Mouse (Mus musculus): ENCODE results near the gene Stx1a. TPM values are rescaled to one million over a fixed set of nuclear protein-coding genes. Genes with fewer than 3 reads are reported as not detected.
"Not testable (repeated sequence)": the region's sequence is repeated elsewhere in the genome, so short reads cannot be mapped to it uniquely, and the experiment has no call there.

Gene Stx1a
- polyA plus RNA-seq, 2 experiments, result 11.4 to 39.2 TPM

DNA sequence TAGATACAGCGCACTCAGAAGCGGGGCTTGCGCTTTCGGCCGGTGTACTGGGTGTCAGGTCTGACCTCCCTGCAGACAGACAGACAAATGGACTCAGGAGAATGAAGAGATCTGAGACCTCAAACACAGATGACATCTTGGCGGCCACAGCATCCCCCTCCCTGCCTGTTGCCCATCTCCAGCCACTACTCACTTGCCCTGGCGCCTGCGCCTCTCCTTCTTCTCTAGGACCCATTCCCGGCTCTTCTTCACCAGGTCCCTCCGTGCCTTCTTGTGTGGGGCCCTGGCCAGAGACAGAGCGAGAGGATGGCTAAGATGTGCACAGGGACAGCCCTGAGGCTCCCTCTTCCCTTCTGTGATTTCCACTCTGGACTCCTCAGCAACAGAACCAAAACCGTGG lies 30.1 kb downstream of the Stx1a start:
- DNase-seq (ENCODE audit: low spot score), result no peak
- Histone ChIP-seq H3K4me3 (replicated peaks; ENCODE audit: low read length) (no peak overlapping the region), H3K4me2 (replicated peaks; ENCODE audit: low read depth, low read length, severe bottlenecking) (no peak overlapping the region), H3K36me3 (ENCODE audit: control insufficient read depth, insufficient read depth, low read length) (peaks cover 76% of the 10 kb centered on the region), H3K27me3 (ENCODE audit: control insufficient read depth, insufficient read depth, low read length) (no peaks in the 10 kb centered on the region), H3K9ac (ENCODE audit: low read depth, low read length, severe bottlenecking) (no peak overlapping the region), H3K4me1 (ENCODE audit: control insufficient read depth, insufficient read depth, low read length) (no peaks in the 10 kb centered on the region), H3K9me3 (ENCODE audit: control insufficient read depth, low read length) (no peaks in the 10 kb centered on the region), H3K27ac (replicated peaks; ENCODE audit: low read depth, low read length) (no peak overlapping the region)
- no peak for TF ChIP-seq POLR2A (IDR thresholded peaks at IDR 0.05; ENCODE audit: borderline replicate concordance, extremely low read depth, insufficient read depth, insufficient read length)
- no peak for ATAC-seq (ENCODE audit: low FRiP score, low read depth)
- WGBS, result 92% methylated on average over 12 of the region's 12 CpGs

DNA sequence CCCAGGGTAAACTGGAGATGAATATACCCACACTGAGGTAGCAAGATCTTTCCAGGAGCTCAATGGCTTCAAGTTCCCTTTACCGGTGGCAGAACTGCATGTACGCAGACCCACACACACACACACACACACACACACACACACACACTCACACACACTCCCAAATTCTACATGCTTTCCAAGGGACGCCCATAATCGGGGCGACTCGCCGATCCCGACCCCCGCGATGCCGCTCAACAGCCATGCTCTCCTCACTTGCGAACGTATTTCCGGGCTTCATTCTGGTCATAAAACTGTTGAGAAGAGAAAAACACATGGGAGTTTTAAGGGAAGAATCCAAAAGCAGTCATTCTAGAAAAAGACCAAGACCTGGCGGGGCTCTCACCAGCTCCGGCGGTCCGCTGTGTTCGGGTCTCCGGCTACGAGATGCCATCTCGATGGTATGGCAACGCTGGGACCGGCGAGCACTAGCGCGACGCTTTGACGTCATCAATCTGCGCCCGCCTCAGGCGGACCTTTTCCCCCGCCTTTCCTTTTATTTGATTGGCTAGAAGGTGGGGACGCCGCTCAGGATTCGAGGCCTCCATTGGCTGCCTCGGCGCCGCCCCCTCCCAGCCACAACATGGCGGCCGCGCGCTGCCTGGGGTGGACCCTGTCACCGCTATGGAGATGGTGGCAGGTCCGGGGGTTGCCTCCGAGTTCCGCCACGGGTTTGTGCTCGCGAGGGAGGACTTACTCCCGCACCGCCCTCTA lies 40.5 kb downstream of the Stx1a start, which contains the start of gene Dnajc30:
Dnajc30 (plus strand) TSS at position 574 of the 753 bp plus-strand sequence.
- H3K27ac ChIP-seq (replicated peaks; ENCODE audit: low read depth, low read length), result peak within 1 kb of the TSS; percentile 58; the same call in 1 of the 2 replicates
- WGBS, result under 1% methylated on average over 42 of the region's 52 CpGs
- H3K4me1 ChIP-seq (ENCODE audit: control insufficient read depth, insufficient read depth, low read length), result peaks cover 9% of the 10 kb centered on the region
- peaks cover 40% of the 10 kb centered on the region for H3K36me3 ChIP-seq (ENCODE audit: control insufficient read depth, insufficient read depth, low read length)
- H3K4me3 ChIP-seq (replicated peaks; ENCODE audit: low read length), result peak within 1 kb of the TSS; percentile 95
- DNase-seq (ENCODE audit: low spot score), result peak; percentile 99
- TF ChIP-seq POLR2A (IDR thresholded peaks at IDR 0.05; ENCODE audit: borderline replicate concordance, extremely low read depth, insufficient read depth, insufficient read length), result peak; percentile 81; the same call in 1 of the 2 replicates
- H3K9me3 ChIP-seq (ENCODE audit: control insufficient read depth, low read length), result no peaks in the 10 kb centered on the region
- peak within 1 kb of the TSS; percentile 72 for H3K4me2 ChIP-seq (replicated peaks; ENCODE audit: low read depth, low read length, severe bottlenecking)
- H3K9ac ChIP-seq (ENCODE audit: low read depth, low read length, severe bottlenecking), result peak within 1 kb of the TSS; percentile 81
- ATAC-seq (ENCODE audit: low FRiP score, low read depth), result peak; percentile 97
- no peaks in the 10 kb centered on the region for H3K27me3 ChIP-seq (ENCODE audit: control insufficient read depth, insufficient read depth, low read length)

DNA sequence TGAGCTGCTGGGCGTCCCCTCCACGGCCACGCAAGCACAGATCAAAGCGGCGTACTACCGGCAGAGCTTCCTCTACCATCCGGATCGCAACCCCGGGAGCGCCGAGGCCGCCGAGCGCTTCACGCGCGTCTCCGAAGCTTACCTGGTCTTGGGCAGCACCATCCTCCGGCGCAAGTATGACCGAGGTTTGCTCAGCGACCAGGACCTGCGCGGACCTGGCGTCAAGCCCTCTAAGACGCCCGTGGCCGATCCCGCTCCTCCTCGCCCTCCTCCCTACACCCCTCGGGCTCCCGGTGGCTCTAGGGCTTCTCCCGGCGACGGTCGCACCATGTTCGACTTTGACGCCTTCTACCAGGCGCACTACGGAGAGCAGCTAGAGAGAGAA lies 41.1 kb downstream of the Stx1a start:
- 2% methylated on average over 31 of the region's 40 CpGs for WGBS
- peaks cover 34% of the 10 kb centered on the region for H3K36me3 ChIP-seq (ENCODE audit: control insufficient read depth, insufficient read depth, low read length)

DNA sequence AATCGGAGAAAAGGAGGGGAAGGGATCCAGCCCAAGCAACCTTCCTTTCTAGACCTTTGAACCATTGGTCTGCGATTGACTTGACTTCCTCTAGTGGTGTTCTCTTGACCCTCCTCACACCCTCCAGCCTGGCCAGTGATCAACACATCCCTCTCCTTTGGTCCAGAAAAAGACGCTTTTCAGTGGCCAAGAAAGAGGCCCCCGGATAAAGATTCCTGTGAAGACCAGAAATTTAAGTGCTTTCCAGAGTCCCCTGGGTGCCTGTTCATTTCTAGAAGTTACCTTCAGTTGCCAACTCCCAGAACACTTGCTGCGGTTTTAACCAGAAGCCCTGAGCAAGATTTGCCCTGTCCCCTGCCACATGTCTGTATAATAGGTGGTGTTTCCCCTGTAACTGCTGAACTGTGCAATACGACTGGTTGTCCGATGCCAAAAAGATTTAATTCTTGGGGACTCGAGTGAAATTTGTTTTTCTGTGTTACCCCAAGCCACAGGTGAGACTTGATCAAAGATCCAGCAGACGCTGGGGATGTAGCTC lies 41.7 kb downstream of the Stx1a start, which contains the start of gene Bud23:
Bud23 (minus strand) TSS at position 51 of the 538 bp plus-strand sequence.
- not testable (repeated sequence) for ATAC-seq (ENCODE audit: low FRiP score, low read depth); H3K4me1 ChIP-seq (ENCODE audit: control insufficient read depth, insufficient read depth, low read length); H3K9me3 ChIP-seq (ENCODE audit: control insufficient read depth, low read length); DNase-seq (ENCODE audit: low spot score); H3K27me3 ChIP-seq (ENCODE audit: control insufficient read depth, insufficient read depth, low read length)
- 74% methylated on average over 8 of the region's 9 CpGs for WGBS
- peak within 1 kb of the TSS; percentile 95 for H3K4me3 ChIP-seq (replicated peaks; ENCODE audit: low read length)
- H3K4me2 ChIP-seq (replicated peaks; ENCODE audit: low read depth, low read length, severe bottlenecking), result peak within 1 kb of the TSS; percentile 72
- H3K36me3 ChIP-seq (ENCODE audit: control insufficient read depth, insufficient read depth, low read length), result peaks cover 28% of the 10 kb centered on the region
- peak within 1 kb of the TSS; percentile 58; the same call in 1 of the 2 replicates for H3K27ac ChIP-seq (replicated peaks; ENCODE audit: low read depth, low read length)
- peak within 1 kb of the TSS; percentile 81 for H3K9ac ChIP-seq (ENCODE audit: low read depth, low read length, severe bottlenecking)

More for the DNA sequence above, 41.1 kb downstream of the Stx1a start:
- H3K4me1 ChIP-seq (ENCODE audit: control insufficient read depth, insufficient read depth, low read length), result peaks cover 9% of the 10 kb centered on the region
- H3K27me3 ChIP-seq (ENCODE audit: control insufficient read depth, insufficient read depth, low read length), result no peaks in the 10 kb centered on the region
- peak overlapping the region; percentile 95 for H3K4me3 ChIP-seq (replicated peaks; ENCODE audit: low read length)
- peak overlapping the region; percentile 58; the same call in 1 of the 2 replicates for H3K27ac ChIP-seq (replicated peaks; ENCODE audit: low read depth, low read length)
- no peak for DNase-seq (ENCODE audit: low spot score)
- peak overlapping the region; percentile 72 for H3K4me2 ChIP-seq (replicated peaks; ENCODE audit: low read depth, low read length, severe bottlenecking)
- H3K9ac ChIP-seq (ENCODE audit: low read depth, low read length, severe bottlenecking), result peak overlapping the region; percentile 81
- H3K9me3 ChIP-seq (ENCODE audit: control insufficient read depth, low read length), result no peaks in the 10 kb centered on the region
- ATAC-seq (ENCODE audit: low FRiP score, low read depth), result peak; percentile 12; the same call in 1 of the 2 replicates
- TF ChIP-seq POLR2A (IDR thresholded peaks at IDR 0.05; ENCODE audit: borderline replicate concordance, extremely low read depth, insufficient read depth, insufficient read length), result no peak

DNA sequence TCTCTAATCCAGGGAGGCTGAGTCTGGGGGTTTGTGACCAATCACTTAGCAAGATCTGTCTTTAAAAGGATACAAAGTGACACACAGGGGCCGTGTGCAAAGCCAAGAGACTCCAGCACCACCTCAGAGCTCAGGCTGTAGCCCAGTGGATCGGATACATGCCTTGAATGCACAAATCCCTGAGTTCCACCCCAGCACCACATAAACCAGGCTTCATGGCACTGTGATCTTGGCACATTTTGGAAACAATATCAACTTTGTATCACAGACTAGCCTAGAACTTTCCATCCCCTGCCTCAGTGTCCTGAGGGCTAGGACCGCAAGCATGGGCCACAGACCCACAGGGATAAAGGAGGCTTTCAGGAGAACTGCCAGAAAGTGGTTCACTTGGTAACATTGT lies 42.7 kb downstream of the Stx1a start:
- 96% methylated on average over 3 of the region's 3 CpGs for WGBS
- no peaks in the 10 kb centered on the region for H3K9me3 ChIP-seq (ENCODE audit: control insufficient read depth, low read length)
- DNase-seq (ENCODE audit: low spot score), result no peak

More for the DNA sequence above, 42.7 kb downstream of the Stx1a start:
- Histone ChIP-seq H3K27ac (replicated peaks; ENCODE audit: low read depth, low read length) (no peak overlapping the region), H3K4me1 (ENCODE audit: control insufficient read depth, insufficient read depth, low read length) (peaks cover 9% of the 10 kb centered on the region), H3K36me3 (ENCODE audit: control insufficient read depth, insufficient read depth, low read length) (peaks cover 18% of the 10 kb centered on the region; the same call in 1 of the 2 replicates), H3K9ac (ENCODE audit: low read depth, low read length, severe bottlenecking) (no peak overlapping the region), H3K27me3 (ENCODE audit: control insufficient read depth, insufficient read depth, low read length) (no peaks in the 10 kb centered on the region), H3K4me3 (replicated peaks; ENCODE audit: low read length) (no peak overlapping the region), H3K4me2 (replicated peaks; ENCODE audit: low read depth, low read length, severe bottlenecking) (no peak overlapping the region; the same call in 1 of the 2 replicates)
- ATAC-seq (ENCODE audit: low FRiP score, low read depth), result no peak
- TF ChIP-seq POLR2A (IDR thresholded peaks at IDR 0.05; ENCODE audit: borderline replicate concordance, extremely low read depth, insufficient read depth, insufficient read length), result no peak

Measured in limb, embryonic 14.5 days (tissue).